Mouse (Mus musculus) limb, embryonic 14.5 days (tissue): ENCODE data around the gene Neurl1a. TPM values are rescaled to one million over a fixed set of nuclear protein-coding genes. Genes with fewer than 3 reads are reported as not detected.
A peak's percentile ranks its signal among the peaks of the same experiment; 100 is the strongest.

Source experiments
- ATAC-seq: fragments of 200-750 bp; cut with Nextera tagmentation; 2 replicates; pipeline ENCODE4 v1.8.0; 2017; ENCODE audit warnings: low read depth, moderate number of reproducible peaks, moderate TSS enrichment; ENCODE audit not compliant: low FRiP score
- DNase-seq: peaks from one replicate; pipeline ENCODE4 v3.0.0-alpha.2; 2015; ENCODE audit warnings: low spot score
- H3K27ac ChIP-seq: fragments of 300-500 bp; sonication (generic); replicated peaks from 2 replicates; pipeline ENCODE4 v1.5.1; 2014; ENCODE audit warnings: low read depth, mild to moderate bottlenecking, low read length, moderate library complexity, mixed read lengths
- H3K27me3 ChIP-seq: fragments of 300-500 bp; sonication (generic); 2 replicates; pipeline ENCODE4 v1.6.1; 2014; ENCODE audit warnings: low read length, mixed read lengths; ENCODE audit not compliant: control insufficient read depth, insufficient read depth
- H3K36me3 ChIP-seq: fragments of 300-500 bp; sonication (generic); 2 replicates; pipeline ENCODE4 v1.6.1; 2014; ENCODE audit warnings: mild to moderate bottlenecking, low read length, moderate library complexity, mixed read lengths; ENCODE audit not compliant: control insufficient read depth, insufficient read depth
- H3K4me1 ChIP-seq: fragments of 300-500 bp; sonication (generic); 2 replicates; pipeline ENCODE4 v1.6.1; 2014; ENCODE audit warnings: antibody characterized with exemption, low read length, mixed read lengths; ENCODE audit not compliant: control insufficient read depth, insufficient read depth
- H3K4me2 ChIP-seq: fragments of 300-500 bp; sonication (generic); replicated peaks from 2 replicates; pipeline ENCODE4 v1.6.1; 2014; ENCODE audit warnings: low read depth, mild to moderate bottlenecking, low read length, moderate library complexity; ENCODE audit not compliant: severe bottlenecking
- H3K4me3 ChIP-seq: fragments of 300-500 bp; sonication (generic); replicated peaks from 2 replicates; pipeline ENCODE4 v1.5.1; 2014; ENCODE audit warnings: low read length
- H3K9ac ChIP-seq: fragments of 300-500 bp; sonication (generic); 2 replicates; pipeline ENCODE4 v1.6.1; 2014; ENCODE audit warnings: mild to moderate bottlenecking, low read depth, low read length, moderate library complexity; ENCODE audit not compliant: severe bottlenecking
- H3K9me3 ChIP-seq: fragments of 300-500 bp; sonication (generic); 2 replicates; pipeline ENCODE4 v1.6.1; 2016; ENCODE audit warnings: low read length; ENCODE audit not compliant: control insufficient read depth
- POLR2A ChIP-seq: fragments of 200-500 bp; IDR thresholded peaks from 2 replicates; pipeline ENCODE4 v1.8.0; 2012; ENCODE audit warnings: inconsistent platforms, mild to moderate bottlenecking, moderate library complexity, borderline replicate concordance; ENCODE audit not compliant: insufficient read depth, insufficient read length; ENCODE audit errors: extremely low read depth
- WGBS: fragments of 180-500 bp; shearing (Covaris S2); extraction: QIAGEN DNeasy Blood & Tissue Kit; methylation state at CpG from one replicate; pipeline ENCODE4 v1.1.7; 2014; 5-methylcytosine and 5-hydroxymethylcytosine counted together
- polyA plus RNA-seq, 2 experiments: library from polyadenylated mRNA; depleted of rRNA in 1 of 2; stranded (reverse) in 1 of 2; unstranded in 1 of 2; fragments of >200 nt; fragmentation: Nextera tagmentation in 1 of 2; extraction: Ambion mirVana in 1 of 2; gene quantifications; 2 replicates each; pipeline versions ENCODE4 v1.2.1 to v1.2.3; 2012 to 2014

The Neurl1a gene
- polyA plus RNA-seq, 2 experiments = 8.0 to 10.3 TPM

DNA sequence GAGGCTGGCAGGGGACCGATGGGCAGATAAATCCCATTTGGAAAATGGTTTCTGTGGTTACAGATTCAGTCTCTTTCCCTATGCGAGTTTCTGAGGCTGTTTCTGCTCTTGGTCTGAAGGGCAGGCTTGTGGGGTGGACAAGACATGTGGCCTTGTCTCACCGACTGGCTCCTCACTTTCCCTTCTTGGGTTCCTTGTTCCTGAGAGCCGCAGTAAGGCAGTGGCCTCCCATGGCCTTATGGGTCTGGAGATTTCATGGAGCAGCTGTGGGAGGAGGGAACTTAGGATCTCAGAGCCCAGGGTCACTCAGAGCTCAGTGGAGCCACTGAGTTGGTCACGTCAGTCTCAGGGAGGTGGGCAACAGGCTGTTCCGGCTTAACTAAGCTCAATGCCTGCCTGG is 52.8 kb downstream of the Neurl1a start:
- no peak for TF ChIP-seq POLR2A
- Histone ChIP-seq H3K4me1 (peaks cover 9% of the 10 kb centered on the region), H3K36me3 (no peaks in the 10 kb centered on the region), H3K9ac (no peak overlapping the region), H3K9me3 (no peaks in the 10 kb centered on the region), H3K4me2 (no peak overlapping the region), H3K27me3 (no peaks in the 10 kb centered on the region), H3K27ac (no peak overlapping the region), H3K4me3 (no peak overlapping the region)
- 89% methylated on average over 6 of the region's 6 CpGs for WGBS
- DNase-seq (no peak), ATAC-seq (no peak)

DNA sequence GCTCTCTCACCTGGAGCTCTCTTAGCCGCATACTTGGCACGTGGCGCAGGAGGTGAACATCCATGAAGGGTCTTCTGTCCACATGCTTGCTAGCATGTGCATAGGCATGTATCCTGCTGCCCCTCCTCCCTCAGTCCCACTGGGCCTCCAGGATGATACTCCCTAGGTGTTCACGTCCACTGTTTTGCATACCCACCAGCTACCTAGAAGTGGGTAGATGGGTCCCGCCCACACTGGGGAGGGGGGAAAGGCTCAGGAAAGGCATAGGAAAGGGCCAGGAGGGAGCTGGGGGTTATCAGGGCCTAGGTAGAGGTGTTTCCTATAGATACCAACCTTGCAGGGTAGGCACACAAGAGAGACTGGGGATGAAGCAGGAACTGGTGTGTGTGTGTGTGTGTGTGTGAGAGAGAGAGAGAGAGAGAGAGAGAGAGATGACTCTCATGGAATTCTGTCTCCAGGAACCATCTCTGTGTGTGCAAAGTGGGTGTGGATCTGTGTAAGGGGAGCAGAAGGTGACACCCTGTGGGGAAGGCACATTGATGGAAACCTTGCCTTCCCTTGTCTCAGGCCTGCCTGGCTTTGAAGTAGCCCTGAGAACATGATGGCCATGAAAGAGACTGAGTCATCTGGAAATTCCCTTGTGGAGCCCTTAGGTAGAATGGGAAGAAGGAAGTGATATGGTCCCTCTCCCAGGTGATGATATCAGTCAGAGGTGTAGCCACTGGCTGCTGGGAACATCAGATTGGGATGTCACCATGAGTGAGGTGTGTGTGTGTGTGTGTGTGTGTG is 53.7 kb downstream of the Neurl1a start:
- no peak for TF ChIP-seq POLR2A
- WGBS = 81% methylated on average over 5 of the region's 5 CpGs
- ATAC-seq = no peak
- Histone ChIP-seq H3K9ac (no peak overlapping the region), H3K4me2 (no peak overlapping the region), H3K4me1 (peaks cover 9% of the 10 kb centered on the region), H3K9me3 (no peaks in the 10 kb centered on the region), H3K27ac (no peak overlapping the region), H3K36me3 (no peaks in the 10 kb centered on the region), H3K4me3 (no peak overlapping the region), H3K27me3 (no peaks in the 10 kb centered on the region)
- DNase-seq = no peak

DNA sequence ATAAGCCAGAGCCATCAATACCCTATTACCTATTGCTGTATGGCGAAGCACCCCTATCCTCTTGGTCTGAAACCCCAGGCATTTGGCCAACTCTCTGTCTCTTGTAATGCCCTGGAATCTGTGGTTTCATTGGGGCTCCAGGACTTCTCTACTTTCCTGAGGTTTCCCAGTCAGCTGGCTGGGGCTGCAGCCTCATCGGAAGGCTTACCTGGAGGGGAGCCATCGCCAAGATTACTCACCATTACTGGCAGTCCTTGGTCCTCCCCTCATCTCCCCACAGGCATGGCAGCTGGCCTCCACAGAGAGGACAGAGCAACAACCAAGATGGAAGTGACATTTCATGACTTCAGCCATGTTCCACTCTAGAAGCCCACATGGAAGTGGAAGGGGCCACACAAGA is 54.5 kb downstream of the Neurl1a start:
- no peak for ATAC-seq
- 95% methylated on average over 3 of the region's 3 CpGs for WGBS
- Histone ChIP-seq H3K4me1 (peaks cover 9% of the 10 kb centered on the region), H3K27me3 (no peaks in the 10 kb centered on the region), H3K9me3 (no peaks in the 10 kb centered on the region), H3K4me2 (no peak overlapping the region), H3K36me3 (no peaks in the 10 kb centered on the region), H3K4me3 (no peak overlapping the region), H3K27ac (no peak overlapping the region), H3K9ac (no peak overlapping the region)
- TF ChIP-seq POLR2A = no peak
- DNase-seq = no peak

DNA sequence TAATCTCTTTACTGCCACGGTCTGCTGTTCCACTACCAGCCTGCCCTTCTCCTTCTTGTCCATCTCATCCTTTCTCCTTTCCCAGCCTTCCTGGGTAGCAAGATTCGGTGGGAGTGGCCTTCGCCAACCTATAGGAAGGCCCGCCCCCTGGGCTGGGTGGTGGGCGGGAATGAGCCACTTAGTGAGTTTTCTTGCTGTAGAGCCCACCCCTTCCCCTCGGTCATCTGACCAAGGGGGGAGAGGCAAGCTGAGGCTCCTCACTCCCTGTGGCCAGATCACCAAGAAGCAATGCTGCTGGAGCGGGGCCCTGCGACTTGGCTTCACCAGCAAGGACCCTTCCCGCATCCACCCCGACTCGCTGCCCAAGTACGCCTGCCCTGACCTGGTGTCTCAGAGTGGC is 61.5 kb downstream of the Neurl1a start:
- Histone ChIP-seq H3K4me2 (peak overlapping the region; percentile 49), H3K27ac (no peak overlapping the region), H3K4me1 (peaks cover 2% of the 10 kb centered on the region; the same call in 1 of the 2 replicates), H3K9me3 (no peaks in the 10 kb centered on the region), H3K36me3 (no peaks in the 10 kb centered on the region), H3K4me3 (peak overlapping the region; percentile 32), H3K27me3 (no peaks in the 10 kb centered on the region), H3K9ac (0 out of 2 replicates have a peak overlapping the region, but pooled peaks have one; percentile 25)
- peak; percentile 76 for DNase-seq
- peak; percentile 77 for ATAC-seq
- 32% methylated on average over 12 of the region's 12 CpGs for WGBS
- TF ChIP-seq POLR2A = no peak

DNA sequence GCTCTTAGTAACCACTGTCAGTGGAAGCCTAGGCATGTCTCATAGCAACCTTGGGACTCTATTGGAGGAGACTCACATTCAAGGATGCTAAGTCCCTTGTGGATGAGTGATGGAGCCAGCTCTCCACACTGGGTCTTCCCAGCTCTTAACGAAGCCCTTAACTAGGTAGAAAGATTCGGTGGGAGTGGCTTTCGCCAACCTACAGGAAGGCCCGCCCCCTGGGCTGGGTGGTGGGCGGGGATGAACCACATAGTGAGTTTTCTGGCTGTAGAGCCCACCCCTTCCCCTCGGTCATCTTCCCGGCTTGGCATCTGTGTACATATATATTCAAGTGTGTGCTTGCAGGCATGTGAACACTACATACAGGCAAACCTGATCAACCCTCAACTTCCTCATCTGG is 62.3 kb downstream of the Neurl1a start:
- Histone ChIP-seq H3K4me1 (peaks cover 2% of the 10 kb centered on the region; the same call in 1 of the 2 replicates), H3K4me2 (peak overlapping the region; percentile 49; the same call in 1 of the 2 replicates), H3K27me3 (no peaks in the 10 kb centered on the region), H3K9me3 (no peaks in the 10 kb centered on the region), H3K9ac (no peak overlapping the region), H3K36me3 (no peaks in the 10 kb centered on the region), H3K27ac (no peak overlapping the region), H3K4me3 (peak overlapping the region; percentile 32)
- TF ChIP-seq POLR2A = no peak
- DNase-seq (no peak), ATAC-seq (no peak)
- WGBS = 61% methylated on average over 7 of the region's 7 CpGs
